Mouse (Mus musculus) bone marrow, adult 2 months (tissue): ENCODE measurements around the gene Smpd2. TPM values are rescaled to one million over a fixed set of nuclear protein-coding genes. Genes with fewer than 3 reads are reported as not detected.

ENCODE experiments used
- H3K27ac ChIP-seq: fragments of 200-500 bp; 2 replicates; pipeline ENCODE4 v1.5.1; 2012; ENCODE audit warnings: low read depth, mild to moderate bottlenecking, control low read depth, inconsistent platforms, low read length; ENCODE audit not compliant: control insufficient read depth, poor library complexity, insufficient read depth
- H3K4me1 ChIP-seq: fragments of 200-500 bp; 2 replicates; pipeline ENCODE4 v1.6.1; 2011; ENCODE audit warnings: low read length; ENCODE audit not compliant: control insufficient read depth, insufficient read depth
- H3K4me3 ChIP-seq: fragments of 200-500 bp; replicated peaks from 2 replicates; pipeline ENCODE3; 2011; ENCODE audit warnings: mild to moderate bottlenecking, low read depth, low read length, control low read depth; ENCODE audit not compliant: control insufficient read depth
- CTCF ChIP-seq: fragments of 200-500 bp; IDR thresholded peaks from 2 replicates; pipeline ENCODE4 v1.5.1; 2011; ENCODE audit warnings: low read length, control low read depth; ENCODE audit not compliant: control insufficient read depth, insufficient read depth
- POLR2A ChIP-seq: fragments of 200-500 bp; IDR thresholded peaks from 2 replicates; pipeline ENCODE4 v1.6.1; 2011; ENCODE audit warnings: low read depth, mild to moderate bottlenecking, control low read depth, low read length, borderline replicate concordance; ENCODE audit not compliant: control insufficient read depth
- WGBS: fragments of 180-500 bp; shearing (Covaris S2); methylation state at CpG from one replicate; pipeline ENCODE4 v1.1.7; 2018; 5-methylcytosine and 5-hydroxymethylcytosine counted together
- polyA plus RNA-seq: library from polyadenylated mRNA; stranded (reverse); fragments of >200 nt; gene quantifications from 2 replicates; pipeline ENCODE4 v1.2.4, GENCODE M21; 2011; ENCODE audit warnings: low replicate concordance; ENCODE audit not compliant: missing spikeins, insufficient read depth, insufficient read length

The Smpd2 gene
- polyA plus RNA-seq, 1 experiment = 16.7 TPM

GRCm38 (mm10) chr10:41452791-41453190, 37.4 kb downstream of the Smpd2 start:
- WGBS = 81% methylated on average over 3 of the region's 3 CpGs
- peaks cover 2% of the 10 kb centered on the region; the same call in 1 of the 2 replicates for H3K4me1 ChIP-seq
- no peak for TF ChIP-seq CTCF
- TF ChIP-seq POLR2A = no peak
- no peak overlapping the region for H3K27ac ChIP-seq
- H3K4me3 ChIP-seq = no peak overlapping the region

GRCm38 (mm10) chr10:41451656-41452055, 38.5 kb downstream of the Smpd2 start:
- H3K4me1 ChIP-seq = peaks cover 2% of the 10 kb centered on the region; the same call in 1 of the 2 replicates
- no peak overlapping the region for H3K4me3 ChIP-seq
- no peak for TF ChIP-seq POLR2A
- no peak for TF ChIP-seq CTCF
- H3K27ac ChIP-seq = no peak overlapping the region
- WGBS = 94% methylated on average over 9 of the region's 9 CpGs

- peak overlapping the region; percentile 78; the same call in 1 of the 2 replicates for H3K27ac ChIP-seq
- WGBS = 41% methylated on average over 18 of the region's 18 CpGs
- peak overlapping the region; percentile 93 for H3K4me3 ChIP-seq
- H3K4me1 ChIP-seq = peaks cover 2% of the 10 kb centered on the region; the same call in 1 of the 2 replicates
- no peak for TF ChIP-seq POLR2A
- TF ChIP-seq CTCF = no peak
Measured at GRCm38 (mm10) chr10:41450780-41451522, 39.2 kb downstream of the Smpd2 start.

- under 1% methylated on average over 49 of the region's 49 CpGs for WGBS
- H3K4me1 ChIP-seq = peaks cover 2% of the 10 kb centered on the region; the same call in 1 of the 2 replicates
- H3K27ac ChIP-seq = peak within 1 kb of the TSS; percentile 78
- H3K4me3 ChIP-seq = peak within 1 kb of the TSS; percentile 93
- TF ChIP-seq POLR2A (peak; percentile 83; the same call in 1 of the 2 replicates), CTCF (no peak)
Measured at GRCm38 (mm10) chr10:41450137-41450670, 40.0 kb downstream of the Smpd2 start, which contains the start of gene Zbtb24. Gene Zbtb24 (plus strand): TSS chr10:41450383.

GRCm38 (mm10) chr10:41449684-41450083, 40.5 kb downstream of the Smpd2 start:
- Histone ChIP-seq H3K4me3 (peak overlapping the region; percentile 67), H3K4me1 (peaks cover 2% of the 10 kb centered on the region; the same call in 1 of the 2 replicates), H3K27ac (peak overlapping the region; percentile 40; the same call in 1 of the 2 replicates)
- WGBS = 6% methylated on average over 14 of the region's 14 CpGs
- TF ChIP-seq POLR2A (no peak), CTCF (no peak)

GRCm38 (mm10) chr10:41448216-41448615, 42.0 kb downstream of the Smpd2 start:
- Histone ChIP-seq H3K4me1 (peaks cover 2% of the 10 kb centered on the region; the same call in 1 of the 2 replicates), H3K4me3 (no peak overlapping the region), H3K27ac (no peak overlapping the region)
- TF ChIP-seq CTCF (no peak), POLR2A (no peak)
- 54% methylated on average over 1 of the region's 1 CpGs for WGBS

Other genes with a start within 250 kb of the Smpd2 start
- gene Fig4, start 187.1 kb downstream of the Smpd2 start, polyA plus RNA-seq = 3.0 and 6.4 TPM in 2 replicates
- 0.22 TPM in 1 of 2 replicates, not detected in the other for gene Ak9, start 186.4 kb downstream of the Smpd2 start, polyA plus RNA-seq
- gene Zbtb24, start 40.0 kb downstream of the Smpd2 start, polyA plus RNA-seq = 7.7 and 11.9 TPM in 2 replicates
- 50.0 and 123 TPM in 2 replicates for gene Mical1, start 14.1 kb downstream of the Smpd2 start, polyA plus RNA-seq
- not detected in 2 replicates for gene Ppil6, start 70 bp upstream of the Smpd2 start, polyA plus RNA-seq
- 20.0 and 36.5 TPM in 2 replicates for gene Cd164, start 29.0 kb upstream of the Smpd2 start, polyA plus RNA-seq
- 1.1 and 4.3 TPM in 2 replicates for gene Ccdc162, start 226.3 kb upstream of the Smpd2 start, polyA plus RNA-seq